Mouse (Mus musculus): ENCODE results near the gene Mpped1. TPM values are rescaled to one million over a fixed set of nuclear protein-coding genes. Genes with fewer than 3 reads are reported as not detected.
A peak's percentile ranks its signal among the peaks of the same experiment; 100 is the strongest.

The Mpped1 gene
- not detected for total RNA-seq (2021)
- not detected in 2 replicates for polyA plus RNA-seq (2012; rRNA removed)
- long read RNA-seq, result 0 reads

DNA sequence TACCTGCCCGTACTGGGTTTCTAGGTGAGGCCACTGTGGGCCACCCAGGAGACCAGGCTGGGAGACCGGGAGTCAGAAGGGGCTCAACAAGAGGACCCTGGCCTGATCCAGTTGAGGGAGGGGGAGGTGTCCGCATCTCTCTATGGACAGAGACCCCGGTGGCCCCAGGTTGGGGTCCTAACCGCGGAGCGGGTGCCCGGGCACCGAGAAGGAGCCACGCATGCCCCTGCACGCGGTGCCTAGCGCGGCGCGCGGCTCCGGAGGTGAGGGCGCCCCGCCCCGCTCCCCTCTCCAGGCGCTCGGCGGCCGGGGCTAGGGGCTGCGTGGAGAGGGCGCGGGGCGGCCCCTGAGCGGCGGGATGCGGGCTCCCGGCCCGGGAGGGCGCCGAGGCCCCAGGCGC is at the start of gene Mpped1:
TSS of gene Mpped1 (plus strand) at position 81 of the 400 bp plus-strand sequence.
- no peak for DNase-seq

DNA sequence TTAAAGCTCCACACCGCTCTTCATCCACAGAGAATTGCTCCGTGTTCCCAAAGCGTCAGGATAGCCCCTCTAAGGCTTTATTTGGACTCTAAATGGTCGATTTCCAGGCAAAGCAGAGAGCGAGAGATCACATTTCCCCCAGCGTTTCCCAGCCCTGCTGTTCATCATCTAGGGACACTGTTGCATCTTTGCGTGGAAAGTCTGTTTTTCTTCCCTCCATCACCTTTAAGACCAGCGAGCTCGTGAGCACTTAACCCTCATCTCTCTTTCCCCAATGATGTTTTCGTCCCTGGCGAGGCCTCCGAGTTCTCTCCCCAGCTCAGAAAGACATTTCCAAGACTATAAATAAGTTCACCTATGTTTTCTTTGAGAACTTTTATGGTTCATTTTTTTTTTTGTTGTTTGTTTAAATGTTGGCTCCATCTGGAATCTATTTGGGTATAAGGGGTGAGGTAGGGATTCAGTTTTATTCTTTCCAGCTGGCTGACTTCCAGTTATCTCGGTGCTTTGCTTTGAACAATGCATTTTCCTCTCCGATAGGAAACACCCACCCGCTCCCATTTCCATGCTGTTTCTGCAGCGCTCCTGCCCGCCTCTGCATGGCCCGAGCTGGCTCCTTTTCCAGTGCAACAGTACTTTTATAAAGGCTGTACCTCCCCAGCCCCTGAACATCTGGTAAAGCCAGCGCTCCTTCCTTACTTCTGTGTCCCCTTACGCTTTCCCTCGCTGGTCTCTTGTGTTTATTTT is 38.4 kb upstream of the Mpped1 start:
- DNase-seq, result no peak

GRCm38 (mm10) chr15:83742018-83742417 is 37.2 kb upstream of the Mpped1 start:
- DNase-seq, result peak; percentile 33

DNA sequence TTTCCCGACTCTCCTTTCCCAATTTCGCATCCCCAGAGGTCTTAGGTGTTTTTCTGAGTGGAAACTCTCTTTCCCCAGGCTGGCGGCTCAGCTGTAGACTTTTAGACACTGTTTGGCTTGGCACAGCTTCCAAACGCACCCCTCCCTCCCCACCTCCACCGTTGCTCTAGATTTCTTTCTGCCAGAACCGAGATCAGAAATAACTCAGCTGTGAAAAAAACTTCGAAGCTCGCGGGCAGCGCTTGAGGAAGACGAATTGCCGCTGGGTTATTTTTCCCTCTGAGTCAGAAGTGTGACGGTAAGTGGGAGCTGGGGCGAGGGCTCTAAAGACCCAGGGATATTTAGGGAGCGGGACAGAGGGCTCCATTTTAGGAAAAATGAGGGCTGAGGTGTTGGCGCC is 33.0 kb upstream of the Mpped1 start:
- DNase-seq, result no peak

DNA sequence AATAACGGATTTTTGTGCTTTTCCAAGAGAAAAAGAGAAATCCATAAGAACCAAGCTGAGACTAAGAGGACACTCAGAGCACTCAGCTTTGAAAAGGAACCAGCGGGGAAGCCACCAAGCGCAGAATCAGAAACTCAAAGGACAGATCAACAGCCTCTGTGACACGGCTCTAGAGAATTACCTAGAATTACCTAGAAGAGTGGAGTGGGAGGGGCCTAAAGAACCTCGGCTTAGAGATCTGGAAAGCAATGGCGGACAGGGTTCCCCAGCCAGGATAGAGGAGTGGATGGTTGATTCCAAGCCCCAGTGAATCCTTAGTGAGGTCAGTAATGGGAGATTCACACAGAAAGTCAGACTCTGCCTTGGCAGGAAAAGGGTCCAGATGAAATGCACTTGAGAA is 30.3 kb upstream of the Mpped1 start:
- no peak for DNase-seq

DNA sequence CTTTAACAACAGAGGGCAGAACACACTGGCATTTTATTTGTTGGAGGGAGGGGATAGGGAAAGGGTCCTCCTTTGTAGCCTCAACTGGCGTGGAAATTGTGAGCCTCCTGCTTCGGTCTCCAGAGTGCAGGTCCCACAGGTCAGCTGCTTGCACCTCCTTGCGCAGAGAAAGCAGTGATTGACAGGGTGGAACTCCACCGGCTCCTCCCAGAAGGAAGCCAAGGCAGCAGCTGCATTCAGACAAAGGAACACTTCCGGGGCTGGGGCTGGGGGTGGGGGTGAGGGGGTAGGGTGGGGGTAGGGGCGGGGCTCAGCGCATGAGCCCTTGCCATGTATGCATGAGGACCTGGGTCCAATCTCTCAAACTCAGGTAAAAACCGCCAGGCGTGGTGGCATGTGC is 29.8 kb upstream of the Mpped1 start:
- DNase-seq, result no peak

DNA sequence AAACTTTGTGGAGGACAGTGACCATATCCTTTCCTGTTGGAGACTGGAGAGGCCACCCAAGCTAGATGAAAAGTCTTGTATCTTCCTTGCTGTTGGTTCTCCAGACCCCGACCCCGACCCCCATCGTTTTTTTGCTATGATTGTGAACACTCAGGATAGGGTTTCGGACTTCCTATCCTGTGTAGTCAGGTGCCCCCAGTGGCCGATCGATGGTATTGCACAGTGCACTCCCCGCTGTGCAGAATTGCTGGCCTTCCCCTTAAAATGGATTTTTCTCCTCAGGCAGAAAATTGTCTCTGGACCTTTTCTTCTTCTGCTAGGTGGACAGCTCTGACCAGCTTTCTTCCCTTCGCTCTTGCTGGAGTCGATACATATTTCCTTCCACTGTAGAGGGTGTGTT is 22.5 kb upstream of the Mpped1 start:
- no peak for DNase-seq

- no peak for DNase-seq
Measured at GRCm38 (mm10) chr15:83758958-83759357, 20.3 kb upstream of the Mpped1 start.

DNA sequence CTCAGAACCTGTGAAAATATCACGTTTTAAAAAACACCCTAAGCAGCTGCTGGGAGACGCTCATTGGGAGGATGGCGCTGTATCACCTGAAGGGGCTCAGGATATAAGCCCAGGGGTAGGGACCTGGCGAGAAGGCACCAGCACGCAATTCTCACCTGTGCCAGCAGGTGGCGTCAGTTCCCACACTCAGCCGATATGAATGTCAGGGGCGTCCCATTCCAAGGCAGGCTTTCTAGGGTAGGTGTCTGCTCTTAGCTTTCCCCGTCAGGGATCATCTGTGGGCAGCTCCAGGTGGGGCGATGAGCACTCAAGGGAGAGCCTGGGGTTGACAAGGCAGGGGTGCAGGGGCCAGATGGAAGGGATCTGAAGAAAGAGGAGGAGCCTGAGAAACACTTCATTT is 18.6 kb upstream of the Mpped1 start:
- DNase-seq, result peak; percentile 16

DNA sequence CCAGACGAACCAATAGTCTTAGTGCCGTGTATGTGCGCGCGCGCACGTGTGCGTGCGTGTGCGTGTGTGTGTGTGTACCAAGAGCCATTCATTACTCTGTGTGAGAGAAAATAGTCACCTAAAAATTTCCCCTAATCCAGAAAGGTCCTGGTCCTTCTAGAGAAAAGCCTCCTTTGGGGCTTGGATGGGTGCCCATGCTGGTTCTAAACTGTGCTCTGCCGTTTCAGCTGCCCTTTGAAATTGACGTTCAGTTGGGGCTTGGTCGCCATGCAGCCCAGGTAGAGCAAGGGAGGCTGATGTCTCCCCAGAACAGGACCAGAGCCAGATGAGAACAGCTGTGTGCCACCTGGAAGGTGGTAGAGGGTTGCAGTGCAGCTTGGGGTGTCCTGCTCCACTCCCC is 17.8 kb upstream of the Mpped1 start:
- no peak for DNase-seq

GRCm38 (mm10) chr15:83765388-83766029 is 13.8 kb upstream of the Mpped1 start:
- DNase-seq, result no peak

GRCm38 (mm10) chr15:83771346-83772053 is 7.8 kb upstream of the Mpped1 start:
- DNase-seq, result no peak

DNA sequence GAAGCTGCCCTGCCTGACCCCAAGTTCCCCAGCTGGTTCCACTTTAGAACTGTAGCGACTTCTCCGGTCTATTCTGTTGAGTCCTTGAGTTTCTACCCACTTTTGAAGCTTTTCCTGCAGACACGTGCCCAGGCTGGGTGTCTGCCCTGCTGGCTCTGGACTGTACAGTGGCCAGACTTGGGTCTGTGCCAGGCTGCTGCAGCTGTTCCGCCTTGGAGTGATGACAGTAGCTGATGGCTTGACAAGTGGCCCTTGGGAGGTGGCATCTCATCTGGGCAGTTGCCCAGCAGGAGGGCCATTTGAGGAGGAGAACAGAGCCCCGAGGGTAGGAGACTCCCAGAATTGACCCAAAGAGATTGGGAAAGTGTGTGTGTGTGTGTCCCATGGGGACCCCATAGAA is 6.8 kb upstream of the Mpped1 start:
- peak; percentile 38 for DNase-seq

- DNase-seq, result no peak
Measured at GRCm38 (mm10) chr15:83772953-83773352, 6.3 kb upstream of the Mpped1 start.

DNA sequence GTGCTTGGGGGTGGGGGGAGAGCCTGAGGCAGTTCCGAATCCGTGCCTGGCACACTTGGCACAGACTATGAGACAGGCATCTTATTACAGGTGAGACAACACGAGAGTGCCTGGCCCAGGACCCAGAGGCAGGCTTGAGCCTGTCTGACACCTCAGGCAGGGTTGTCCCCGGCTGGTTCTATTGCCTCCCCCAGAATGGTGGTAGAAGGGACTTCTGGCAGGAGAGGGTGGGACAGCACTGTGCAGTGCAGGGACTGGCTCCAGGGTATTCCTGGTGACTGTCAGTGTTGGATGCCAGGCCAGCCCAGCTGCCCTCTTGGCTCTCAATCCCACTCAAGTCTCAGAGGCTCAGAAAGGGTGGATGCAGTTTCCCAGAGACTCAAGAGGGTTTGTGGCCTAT is 4.3 kb upstream of the Mpped1 start:
- DNase-seq, result no peak

DNA sequence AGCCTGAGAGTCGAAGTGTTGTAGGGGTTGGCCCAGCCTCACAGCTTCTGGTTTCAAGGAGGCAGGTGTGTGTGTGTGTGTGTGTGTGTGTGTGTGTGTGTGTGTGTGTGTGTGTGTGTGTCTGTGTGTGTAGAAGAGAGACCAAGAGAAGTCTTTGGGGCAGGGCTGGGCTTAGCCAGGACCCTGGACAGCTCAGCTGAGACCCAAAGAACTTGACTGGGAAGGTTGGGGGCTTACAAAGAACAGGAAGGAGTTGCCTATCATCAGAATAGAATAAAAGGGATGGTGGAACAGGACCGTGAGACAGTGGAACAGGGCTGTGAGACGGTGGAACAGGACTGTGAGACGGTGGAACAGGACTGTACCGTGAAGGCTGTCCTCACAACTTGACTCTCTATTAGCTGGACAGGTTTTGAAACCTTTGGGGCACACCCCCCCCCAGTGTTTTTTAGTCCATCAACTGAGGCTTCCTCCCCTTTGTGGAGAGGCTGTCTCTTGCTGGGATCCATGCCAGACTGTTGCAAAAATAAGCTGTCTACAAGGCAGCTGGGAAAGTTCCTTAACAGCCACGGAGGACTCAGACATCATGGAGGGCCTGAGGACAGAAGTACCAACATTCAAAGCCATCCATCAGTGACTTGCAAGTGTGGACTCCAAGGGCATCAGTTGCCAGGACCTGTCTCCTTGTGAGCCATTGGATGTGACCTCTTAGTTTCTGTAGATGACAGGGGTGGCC is 2.8 kb upstream of the Mpped1 start:
- DNase-seq, result no peak

GRCm38 (mm10) chr15:83777476-83777875 is 1.8 kb upstream of the Mpped1 start:
- DNase-seq, result no peak

DNA sequence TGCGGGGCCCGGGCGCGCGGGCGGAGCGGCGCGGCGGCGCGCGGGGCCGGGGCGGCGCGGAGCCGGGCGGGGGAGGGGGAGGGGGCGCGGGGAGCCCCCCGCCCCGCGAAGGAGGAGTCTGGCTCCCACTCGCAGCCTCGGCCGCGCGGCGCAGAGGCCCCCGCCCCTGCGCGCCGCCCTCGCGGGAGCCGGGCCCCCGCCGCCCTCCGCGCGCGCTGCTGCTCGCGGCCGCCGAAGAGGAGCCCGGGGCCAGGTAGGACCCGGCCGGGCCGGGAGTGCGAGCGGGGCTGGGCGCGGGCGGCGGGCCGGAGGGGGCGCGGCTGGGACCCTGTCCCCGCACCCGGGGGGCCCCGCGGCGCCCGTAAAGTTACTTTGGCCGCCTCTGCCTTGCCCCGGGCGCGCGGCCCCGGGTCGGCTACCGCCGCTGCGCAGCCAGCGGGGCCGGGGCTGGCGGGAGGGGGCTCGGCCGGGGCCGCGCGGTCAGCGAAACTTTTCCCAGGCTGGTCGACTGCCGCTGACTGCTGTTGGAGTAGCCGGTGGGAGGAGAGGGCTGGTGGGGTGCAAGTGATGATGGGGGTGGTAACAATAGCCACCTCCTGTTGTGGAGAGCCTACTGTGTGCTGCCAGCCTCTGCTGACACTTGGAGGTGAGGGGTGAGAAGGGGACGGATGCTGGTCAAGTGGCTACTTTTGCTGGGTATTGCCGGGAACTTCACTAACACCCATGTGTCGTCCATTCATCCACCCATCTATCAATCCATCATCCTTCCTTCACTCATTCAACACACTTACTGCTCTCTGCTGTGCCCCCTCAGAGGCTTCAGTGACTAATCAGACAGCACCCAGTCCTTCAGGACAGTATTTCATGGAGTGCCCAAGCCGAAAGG is 831 bp downstream of the Mpped1 start:
- no peak for DNase-seq

GRCm38 (mm10) chr15:83781304-83781703 is 2.0 kb downstream of the Mpped1 start:
- no peak for DNase-seq

GRCm38 (mm10) chr15:83782284-83782683 is 3.0 kb downstream of the Mpped1 start:
- DNase-seq, result no peak

GRCm38 (mm10) chr15:83784772-83785171 is 5.5 kb downstream of the Mpped1 start:
- no peak for DNase-seq

Data from adrenal gland, adult 2 months (tissue).